Mouse (Mus musculus): ENCODE data around the gene Fgr. TPM values are rescaled to one million over a fixed set of nuclear protein-coding genes. Genes with fewer than 3 reads are reported as not detected.

Fgr gene
- polyA plus RNA-seq, 1 experiment from 2014 or later = 0.60 TPM

DNA sequence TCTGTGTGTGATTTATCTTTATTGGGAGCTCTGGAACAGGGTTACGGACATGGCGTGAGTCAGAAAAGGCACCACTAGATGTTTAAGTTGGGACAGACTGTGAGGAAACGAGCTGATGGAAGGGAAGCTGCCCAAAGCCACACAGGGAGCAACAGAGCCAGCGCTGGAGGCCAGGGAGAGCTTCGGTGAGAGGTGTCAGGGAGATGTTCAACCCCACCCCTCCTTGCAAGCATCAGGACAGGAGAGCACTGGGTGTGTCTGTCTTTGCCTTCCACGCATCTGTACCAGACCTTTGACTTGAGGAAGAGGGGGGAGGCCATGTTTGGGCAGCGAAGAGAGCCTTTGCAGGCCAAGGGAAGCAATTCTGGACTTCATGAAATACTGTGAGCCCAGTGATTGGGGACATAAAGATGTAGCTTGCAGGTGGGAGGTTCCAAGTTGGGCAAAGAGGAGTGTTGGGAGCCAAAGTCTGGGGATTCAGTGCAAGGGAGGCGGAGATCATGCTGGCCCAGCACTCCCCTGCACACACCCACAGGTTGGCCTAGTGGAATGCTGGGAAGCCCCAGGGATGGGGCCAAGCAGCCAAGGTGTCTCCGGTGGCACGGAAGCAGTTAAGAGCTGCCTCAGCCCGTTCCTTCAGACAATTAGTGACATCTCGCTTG, 72.9 kb downstream of the Fgr start:
- H3K4me1 ChIP-seq = peaks cover 93% of the 10 kb centered on the region
- ATAC-seq = no peak
- H3K27ac ChIP-seq = no peak overlapping the region
- no peaks in the 10 kb centered on the region for H3K36me3 ChIP-seq
- H3K9ac ChIP-seq = no peak overlapping the region
- no peaks in the 10 kb centered on the region for H3K9me3 ChIP-seq (replicated peaks)
- WGBS (ENCODE audit: insufficient replicate concordance) = 59% methylated on average over 12 of the region's 12 CpGs
- H3K27me3 ChIP-seq (replicated peaks) = peaks cover 21% of the 10 kb centered on the region
- H3K4me3 ChIP-seq = no peak overlapping the region
- no peak overlapping the region for H3K4me2 ChIP-seq

DNA sequence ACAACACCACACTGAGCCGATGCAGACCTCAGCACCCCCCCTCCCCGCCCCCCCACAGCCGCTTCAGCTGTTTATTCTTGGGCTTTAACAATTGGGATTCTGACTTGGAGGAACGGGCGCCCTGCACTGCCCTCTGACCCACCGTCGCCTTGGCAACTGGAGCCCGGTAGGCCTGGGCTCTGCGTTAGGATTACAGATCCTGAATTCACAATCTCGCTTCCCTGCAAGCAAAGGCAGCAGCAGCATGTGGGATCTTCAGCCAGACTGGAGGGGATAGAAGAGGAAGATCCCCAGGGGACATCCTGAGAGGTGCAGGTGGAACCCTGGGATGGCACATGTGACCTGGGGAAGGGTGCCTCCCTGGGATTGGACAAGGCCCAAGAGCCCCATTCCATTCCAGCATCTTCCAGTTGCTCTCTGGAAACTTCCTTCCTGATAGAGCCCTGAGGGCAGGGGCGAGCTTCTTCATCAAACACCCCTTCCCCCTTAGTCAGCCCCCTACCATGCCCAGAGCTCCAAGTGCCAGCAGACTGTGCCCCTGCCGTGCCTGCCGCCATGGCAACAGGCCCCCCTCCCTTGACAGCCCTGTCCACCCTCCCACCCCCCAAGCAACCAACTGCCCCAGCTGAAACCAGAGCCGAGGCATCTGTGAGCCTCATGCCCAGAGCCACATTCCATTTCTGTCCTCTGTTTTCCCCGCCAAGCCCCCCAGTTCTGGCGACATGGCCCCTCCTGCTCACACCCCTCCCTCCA, 73.6 kb downstream of the Fgr start:
- no peak overlapping the region for H3K9ac ChIP-seq
- no peak for ATAC-seq
- no peak overlapping the region for H3K4me2 ChIP-seq
- H3K27ac ChIP-seq = no peak overlapping the region
- H3K9me3 ChIP-seq (replicated peaks) = no peaks in the 10 kb centered on the region
- H3K4me3 ChIP-seq = no peak overlapping the region
- peaks cover 14% of the 10 kb centered on the region for H3K27me3 ChIP-seq (replicated peaks)
- peaks cover 89% of the 10 kb centered on the region for H3K4me1 ChIP-seq
- no peaks in the 10 kb centered on the region for H3K36me3 ChIP-seq
- 64% methylated on average over 16 of the region's 16 CpGs for WGBS (ENCODE audit: insufficient replicate concordance)

DNA sequence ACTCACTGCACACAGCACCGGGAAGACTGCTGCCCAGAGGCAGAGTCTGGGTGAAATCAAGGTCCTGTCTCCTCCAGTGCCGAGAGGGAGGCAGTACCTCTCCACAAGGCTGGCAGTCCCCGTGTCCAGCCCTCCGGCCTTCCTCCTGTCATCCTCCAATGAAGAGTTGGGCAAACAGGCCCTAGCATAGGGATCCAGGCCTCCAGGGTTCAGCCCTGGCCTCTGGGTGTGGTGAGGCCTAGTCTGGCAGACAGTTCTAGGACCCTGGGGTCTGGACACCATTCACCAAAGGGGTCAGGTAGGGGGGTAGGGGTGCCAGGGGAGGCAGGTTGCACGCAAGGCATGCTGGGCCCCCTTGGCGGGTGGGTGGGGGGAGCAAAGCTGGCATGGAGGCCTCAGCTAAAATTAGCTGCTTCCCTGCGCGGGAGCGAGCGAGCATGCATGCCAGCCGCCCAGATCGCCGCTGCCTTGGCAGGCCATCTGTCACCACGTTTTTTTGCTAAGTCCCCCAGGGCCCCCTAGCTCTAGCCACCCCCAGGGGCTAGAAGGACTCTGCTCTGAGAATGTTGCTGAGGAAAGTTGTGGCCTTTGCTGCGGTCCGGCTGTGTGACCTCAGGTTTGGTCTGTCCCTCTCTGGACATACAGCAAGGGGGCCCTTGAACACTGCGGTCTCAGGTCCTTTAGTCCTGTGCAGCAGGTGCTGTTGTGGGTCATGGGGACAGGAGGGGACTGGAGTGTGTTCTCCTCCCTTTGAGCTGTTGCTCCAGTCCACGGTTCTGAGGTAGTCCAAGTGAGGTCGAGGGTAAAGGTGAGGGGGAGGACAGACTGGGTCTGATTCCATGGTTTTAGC, 75.4 kb downstream of the Fgr start:
- Histone ChIP-seq H3K4me2 (no peak overlapping the region), H3K4me1 (peaks cover 83% of the 10 kb centered on the region), H3K36me3 (no peaks in the 10 kb centered on the region), H3K27ac (no peak overlapping the region), H3K9me3 (replicated peaks) (no peaks in the 10 kb centered on the region), H3K9ac (no peak overlapping the region), H3K4me3 (no peak overlapping the region), H3K27me3 (replicated peaks) (peaks cover 9% of the 10 kb centered on the region)
- ATAC-seq = no peak
- 71% methylated on average over 19 of the region's 19 CpGs for WGBS (ENCODE audit: insufficient replicate concordance)

DNA sequence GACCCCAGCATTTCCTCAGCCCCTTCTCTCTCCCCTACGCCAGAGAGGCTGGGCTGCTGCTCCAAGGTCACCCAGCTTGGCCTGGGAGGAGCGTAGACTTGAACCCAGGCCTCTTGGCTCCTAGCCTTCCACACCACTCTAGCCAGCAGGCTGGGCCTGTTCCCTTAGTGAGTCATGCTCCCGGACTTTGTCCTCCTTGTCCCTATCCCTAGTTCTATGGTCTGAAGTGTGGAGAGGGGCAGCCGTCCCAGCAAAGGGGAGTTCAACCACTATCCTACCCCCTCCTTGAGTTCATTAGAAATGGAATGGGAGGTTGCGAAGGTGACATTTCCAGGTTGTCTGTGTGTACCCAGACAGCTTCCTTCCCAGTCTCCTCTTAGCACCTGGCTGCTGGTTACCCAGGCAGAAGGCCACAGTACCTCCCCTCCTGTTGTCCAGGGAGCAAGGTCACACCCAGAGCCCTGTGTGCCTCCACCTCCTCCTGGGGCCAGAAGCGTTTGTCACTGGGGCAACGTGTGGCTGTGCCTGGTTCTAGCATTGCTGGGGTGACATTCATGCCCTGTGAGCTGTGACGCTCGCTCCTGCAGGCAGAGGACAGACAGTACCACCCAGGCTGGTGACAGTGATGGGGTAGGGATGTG, 76.4 kb downstream of the Fgr start:
- ATAC-seq = no peak
- H3K9ac ChIP-seq = no peak overlapping the region
- peaks cover 3% of the 10 kb centered on the region; the same call in 1 of the 2 replicates for H3K27me3 ChIP-seq (replicated peaks)
- H3K36me3 ChIP-seq = peaks cover 5% of the 10 kb centered on the region; the same call in 1 of the 2 replicates
- H3K9me3 ChIP-seq (replicated peaks) = no peaks in the 10 kb centered on the region
- WGBS (ENCODE audit: insufficient replicate concordance) = 71% methylated on average over 9 of the region's 9 CpGs
- H3K4me1 ChIP-seq = peaks cover 82% of the 10 kb centered on the region
- no peak overlapping the region for H3K27ac ChIP-seq
- no peak overlapping the region for H3K4me2 ChIP-seq
- no peak overlapping the region for H3K4me3 ChIP-seq

DNA sequence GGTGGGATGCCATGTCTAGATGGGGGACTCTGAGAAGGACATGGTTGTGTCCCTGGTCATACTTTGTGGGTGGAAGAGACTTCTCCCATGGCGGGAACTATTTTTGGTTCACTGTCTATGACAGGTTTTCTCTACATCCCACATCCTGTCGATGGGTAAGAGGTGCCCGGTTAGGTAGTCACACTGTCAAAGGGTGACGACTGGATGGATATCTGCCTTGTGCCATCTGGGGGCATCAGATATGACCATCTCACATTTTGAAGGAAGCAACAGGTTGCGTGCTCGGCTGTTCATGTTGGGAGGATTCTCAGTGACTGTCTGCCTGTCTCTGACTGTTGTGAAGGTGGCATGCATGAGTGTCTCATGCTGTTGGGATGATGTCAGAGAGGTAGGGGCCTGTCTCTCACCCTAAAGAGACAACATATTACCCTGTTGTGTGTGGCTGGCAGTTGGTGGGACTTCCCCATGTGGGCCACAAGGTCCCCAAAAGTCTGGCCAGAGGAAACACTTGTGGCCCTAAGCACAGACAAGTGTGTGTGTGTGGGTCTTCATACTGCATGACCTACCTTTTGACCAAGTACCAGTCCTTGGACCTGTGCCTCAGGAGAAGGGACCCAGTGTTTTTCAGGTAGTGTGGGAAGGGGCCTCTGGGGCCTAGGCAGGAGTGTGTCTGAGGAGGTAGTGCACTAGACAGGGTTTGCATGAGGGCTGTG, 77.1 kb downstream of the Fgr start:
- H3K4me3 ChIP-seq = no peak overlapping the region
- peaks cover 7% of the 10 kb centered on the region; the same call in 1 of the 2 replicates for H3K36me3 ChIP-seq
- peaks cover 82% of the 10 kb centered on the region for H3K4me1 ChIP-seq
- H3K27me3 ChIP-seq (replicated peaks) = peaks cover 3% of the 10 kb centered on the region; the same call in 1 of the 2 replicates
- no peak overlapping the region for H3K9ac ChIP-seq
- H3K4me2 ChIP-seq = no peak overlapping the region
- no peaks in the 10 kb centered on the region for H3K9me3 ChIP-seq (replicated peaks)
- no peak for ATAC-seq
- WGBS (ENCODE audit: insufficient replicate concordance) = 55% methylated on average over 6 of the region's 6 CpGs
- H3K27ac ChIP-seq = 0 out of 2 replicates have a peak overlapping the region, but pooled peaks have one; percentile 11

DNA sequence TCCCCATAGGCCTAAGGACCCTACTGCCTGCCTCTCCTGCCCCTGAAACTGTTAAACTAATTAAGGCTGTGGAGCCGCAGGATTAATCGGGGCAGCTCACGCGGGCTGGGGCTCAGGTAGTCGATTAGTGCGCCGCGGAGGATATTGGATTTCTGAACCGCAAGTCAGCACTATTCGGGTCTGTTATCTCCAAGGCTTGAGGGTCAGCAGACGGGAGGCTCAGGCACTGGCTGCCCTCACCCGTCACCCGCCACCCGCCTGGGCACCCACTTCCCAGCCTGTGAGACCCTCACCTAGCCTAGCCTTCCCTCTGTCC, 77.6 kb downstream of the Fgr start:
- Histone ChIP-seq H3K4me2 (no peak overlapping the region), H3K4me1 (peaks cover 82% of the 10 kb centered on the region), H3K9ac (no peak overlapping the region)

More for the DNA sequence above, 77.6 kb downstream of the Fgr start:
- peaks cover 7% of the 10 kb centered on the region; the same call in 1 of the 2 replicates for H3K36me3 ChIP-seq
- no peak for ATAC-seq
- 0 out of 2 replicates have a peak overlapping the region, but pooled peaks have one; percentile 11 for H3K27ac ChIP-seq
- no peaks in the 10 kb centered on the region for H3K9me3 ChIP-seq (replicated peaks)
- H3K4me3 ChIP-seq = no peak overlapping the region
- WGBS (ENCODE audit: insufficient replicate concordance) = 66% methylated on average over 14 of the region's 14 CpGs
- H3K27me3 ChIP-seq (replicated peaks) = peaks cover 3% of the 10 kb centered on the region; the same call in 1 of the 2 replicates

Other genes with a start within 250 kb of the Fgr start
- gene Xkr8, start 241.5 kb upstream of the Fgr start, polyA plus RNA-seq (2016; fragmentation: Nextera tagmentation; extraction: Ambion mirVana) = 3.6 and 4.0 TPM in 2 replicates
- gene Smpdl3b, start 216.8 kb upstream of the Fgr start, polyA plus RNA-seq (2016; fragmentation: Nextera tagmentation; extraction: Ambion mirVana) = 1.9 and 2.0 TPM in 2 replicates
- gene Rpa2, start 205.8 kb upstream of the Fgr start, polyA plus RNA-seq (2016; fragmentation: Nextera tagmentation; extraction: Ambion mirVana) = 123 and 128 TPM in 2 replicates
- gene Themis2, start 177.7 kb upstream of the Fgr start, polyA plus RNA-seq (2016; fragmentation: Nextera tagmentation; extraction: Ambion mirVana) = 2.1 and 2.3 TPM in 2 replicates
- 30.7 and 32.6 TPM in 2 replicates for gene Ppp1r8, start 130.9 kb upstream of the Fgr start, polyA plus RNA-seq (2016; fragmentation: Nextera tagmentation; extraction: Ambion mirVana)
- gene Stx12, start 89.6 kb upstream of the Fgr start, polyA plus RNA-seq (2016; fragmentation: Nextera tagmentation; extraction: Ambion mirVana) = 21.0 and 21.7 TPM in 2 replicates
- 22.6 and 25.8 TPM in 2 replicates for gene Fam76a, start 51.5 kb upstream of the Fgr start, polyA plus RNA-seq (2016; fragmentation: Nextera tagmentation; extraction: Ambion mirVana)
- gene Ahdc1, start 37.2 kb downstream of the Fgr start, polyA plus RNA-seq (2016; fragmentation: Nextera tagmentation; extraction: Ambion mirVana) = 2.9 and 3.2 TPM in 2 replicates
- gene Wasf2, start 156.4 kb downstream of the Fgr start, polyA plus RNA-seq (2016; fragmentation: Nextera tagmentation; extraction: Ambion mirVana) = 35.9 and 42.2 TPM in 2 replicates
- 0.12 and 0.26 TPM in 2 replicates for gene Cd164l2, start 238.0 kb downstream of the Fgr start, polyA plus RNA-seq (2016; fragmentation: Nextera tagmentation; extraction: Ambion mirVana)
- not detected in 2 replicates for gene Gpr3, start 238.4 kb downstream of the Fgr start, polyA plus RNA-seq (2016; fragmentation: Nextera tagmentation; extraction: Ambion mirVana)